Mouse (Mus musculus) heart, adult 18-20 months (tissue): Measurements from ENCODE around the gene Cd3g. TPM values are rescaled to one million over a fixed set of nuclear protein-coding genes. Genes with fewer than 3 reads are reported as not detected.
A peak's percentile ranks its signal among the peaks of the same experiment; 100 is the strongest.

Experiments
- DNase-seq, 2 experiments: peaks; one replicate each; pipeline ENCODE4 v3.0.0; 2021 to 2022; ENCODE audit warnings: mixed read lengths in 1 of 2
- long read RNA-seq, 2 experiments: library from polyadenylated mRNA; stranded (forward); transcript quantifications; one replicate each; pipeline ENCODE4 v2.0.0; 2021
- total RNA-seq, 2 experiments: library from RNA; stranded (reverse); gene quantifications; 2 replicates each; pipeline ENCODE4 v1.2.3; 2021

The Cd3g gene
- total RNA-seq, result 1 to 10 TPM in 1 of 2 experiments, under 1 TPM in 1; 0.62 to 4.6 TPM
- long read RNA-seq, experiment 1, result 0 reads
- long read RNA-seq, experiment 2, partial matches to known transcripts, result 0 of 1 reads
- long read RNA-seq, experiment 2, other reads (novel, unspliced or antisense), result 0 of 1 reads

- DNase-seq, result no peak
Measured at GRCm38 (mm10) chr9:44980242-44980641, at the start of gene Cd3g. TSS of gene Cd3g (minus strand) at chr9:44980431.

- DNase-seq, result no peak
Measured at GRCm38 (mm10) chr9:45027376-45027775, 47.1 kb upstream of the Cd3g start.

- DNase-seq, result no peak
Measured at GRCm38 (mm10) chr9:45024187-45024586, 44.0 kb upstream of the Cd3g start.

- DNase-seq, result no peak
Measured at GRCm38 (mm10) chr9:45023638-45024037, 43.4 kb upstream of the Cd3g start.

- DNase-seq, result peak; percentile 38 to 69
Measured at GRCm38 (mm10) chr9:45022800-45023199, 42.6 kb upstream of the Cd3g start.

- DNase-seq, result no peak
Measured at GRCm38 (mm10) chr9:45018031-45018430, 37.8 kb upstream of the Cd3g start.

GRCm38 (mm10) chr9:45015841-45016240 is 35.6 kb upstream of the Cd3g start:
- no peak for DNase-seq

- no peak for DNase-seq
Measured at GRCm38 (mm10) chr9:45014879-45015278, 34.6 kb upstream of the Cd3g start.

- no peak for DNase-seq
Measured at GRCm38 (mm10) chr9:45011291-45011690, 31.1 kb upstream of the Cd3g start.

- DNase-seq, result no peak
Measured at GRCm38 (mm10) chr9:45010461-45010860, 30.2 kb upstream of the Cd3g start.

GRCm38 (mm10) chr9:45009180-45010078 is 29.2 kb upstream of the Cd3g start, which contains the start of gene Cd3e:
TSS of gene Cd3e (minus strand) at chr9:45009627.
- DNase-seq, result no peak

- no peak for DNase-seq
Measured at GRCm38 (mm10) chr9:45008342-45008741, 28.1 kb upstream of the Cd3g start.

- no peak for DNase-seq
Measured at GRCm38 (mm10) chr9:45007404-45007803, 27.2 kb upstream of the Cd3g start.

- no peak for DNase-seq
Measured at GRCm38 (mm10) chr9:45000249-45000648, 20.0 kb upstream of the Cd3g start.

GRCm38 (mm10) chr9:44999776-45000175 is 19.5 kb upstream of the Cd3g start:
- DNase-seq, result no peak

GRCm38 (mm10) chr9:44999171-44999570 is 18.9 kb upstream of the Cd3g start:
- no peak for DNase-seq

- DNase-seq, result no peak
Measured at GRCm38 (mm10) chr9:44998138-44998537, 17.9 kb upstream of the Cd3g start.

- no peak for DNase-seq
Measured at GRCm38 (mm10) chr9:44996590-44996989, 16.4 kb upstream of the Cd3g start.

GRCm38 (mm10) chr9:44994962-44995361 is 14.7 kb upstream of the Cd3g start:
- DNase-seq, result no peak

- no peak for DNase-seq
Measured at GRCm38 (mm10) chr9:44993268-44993667, 13.0 kb upstream of the Cd3g start.

GRCm38 (mm10) chr9:44992271-44992670 is 12.0 kb upstream of the Cd3g start:
- no peak for DNase-seq

GRCm38 (mm10) chr9:44991821-44992220 is 11.6 kb upstream of the Cd3g start:
- no peak for DNase-seq

GRCm38 (mm10) chr9:44986976-44987375 is 6.7 kb upstream of the Cd3g start:
- no peak for DNase-seq
